Mouse (Mus musculus) thymus, postnatal 25 days (tissue): ENCODE results near the gene Hcls1.
A peak's percentile ranks its signal among the peaks of the same experiment; 100 is the strongest.

Source experiments
- DNase-seq: peaks from one replicate; pipeline ENCODE4 v3.0.0; 2022

Hcls1 gene

GRCm38 (mm10) chr16:36934841-36935620, at the start of gene Hcls1:
TSS of gene Hcls1 (plus strand) at chr16:36934983.
- peak; percentile 85 for DNase-seq

- no peak for DNase-seq
Observed at GRCm38 (mm10) chr16:36885912-36886311, 48.9 kb upstream of the Hcls1 start.

GRCm38 (mm10) chr16:36887546-36887945, 47.2 kb upstream of the Hcls1 start:
- DNase-seq: no peak

- no peak for DNase-seq
Observed at GRCm38 (mm10) chr16:36890559-36890958, 44.2 kb upstream of the Hcls1 start.

- no peak for DNase-seq
Observed at GRCm38 (mm10) chr16:36891415-36891814, 43.4 kb upstream of the Hcls1 start.

- DNase-seq: no peak
Observed at GRCm38 (mm10) chr16:36893317-36893716, 41.5 kb upstream of the Hcls1 start.

GRCm38 (mm10) chr16:36896712-36897111, 38.1 kb upstream of the Hcls1 start:
- DNase-seq: no peak

- DNase-seq: no peak
Observed at GRCm38 (mm10) chr16:36903156-36903555, 31.6 kb upstream of the Hcls1 start.

- no peak for DNase-seq
Observed at GRCm38 (mm10) chr16:36911909-36912308, 22.9 kb upstream of the Hcls1 start.

GRCm38 (mm10) chr16:36912311-36912710, 22.5 kb upstream of the Hcls1 start:
- DNase-seq: no peak

GRCm38 (mm10) chr16:36914195-36914594, 20.6 kb upstream of the Hcls1 start:
- DNase-seq: no peak

- DNase-seq: no peak
Observed at GRCm38 (mm10) chr16:36918505-36918904, 16.3 kb upstream of the Hcls1 start.

GRCm38 (mm10) chr16:36920410-36920809, 14.4 kb upstream of the Hcls1 start:
- no peak for DNase-seq

- DNase-seq: no peak
Observed at GRCm38 (mm10) chr16:36921067-36921613, 13.6 kb upstream of the Hcls1 start.

- peak; percentile 39 for DNase-seq
Observed at GRCm38 (mm10) chr16:36921980-36922379, 12.8 kb upstream of the Hcls1 start.

GRCm38 (mm10) chr16:36924312-36924711, 10.5 kb upstream of the Hcls1 start:
- DNase-seq: no peak

- DNase-seq: no peak
Observed at GRCm38 (mm10) chr16:36925351-36925750, 9.4 kb upstream of the Hcls1 start.

- no peak for DNase-seq
Observed at GRCm38 (mm10) chr16:36925797-36926196, 9.0 kb upstream of the Hcls1 start.

- DNase-seq: no peak
Observed at GRCm38 (mm10) chr16:36926514-36927447, 8.0 kb upstream of the Hcls1 start.

- peak; percentile 49 for DNase-seq
Observed at GRCm38 (mm10) chr16:36927495-36928105, 7.2 kb upstream of the Hcls1 start.

GRCm38 (mm10) chr16:36928106-36928500, 6.7 kb upstream of the Hcls1 start:
- DNase-seq: no peak

GRCm38 (mm10) chr16:36929216-36929615, 5.6 kb upstream of the Hcls1 start:
- DNase-seq: no peak
